Mouse (Mus musculus) olfactory bulb, adult 2 months (tissue): ENCODE results near the gene Sytl3. TPM values are rescaled to one million over a fixed set of nuclear protein-coding genes. Genes with fewer than 3 reads are reported as not detected.

Source experiments
- H3K27ac ChIP-seq: fragments of 200-500 bp; 2 replicates; pipeline ENCODE4 v1.5.1; 2012; ENCODE audit warnings: low read depth, low read length; ENCODE audit not compliant: insufficient read depth
- H3K4me1 ChIP-seq: fragments of 200-500 bp; 2 replicates; pipeline ENCODE4 v1.6.1; 2012; ENCODE audit warnings: low read length; ENCODE audit not compliant: control insufficient read depth, insufficient read depth
- H3K4me3 ChIP-seq: fragments of 200-500 bp; 2 replicates; pipeline ENCODE4 v1.5.1; 2012; ENCODE audit warnings: mild to moderate bottlenecking, low read depth, low read length, moderate library complexity; ENCODE audit not compliant: insufficient read depth
- CTCF ChIP-seq: fragments of 200-500 bp; IDR thresholded peaks from 2 replicates; pipeline ENCODE4 v1.5.1; 2012; ENCODE audit warnings: low read depth, mild to moderate bottlenecking, low read length, moderate library complexity; ENCODE audit not compliant: insufficient read depth
- POLR2A ChIP-seq: fragments of 200-500 bp; IDR thresholded peaks from 2 replicates; pipeline ENCODE4 v1.6.1; 2012; ENCODE audit warnings: mild to moderate bottlenecking, low read depth, low read length, moderate library complexity; ENCODE audit not compliant: insufficient read depth
- WGBS: fragments of 180-500 bp; shearing (Covaris S2); methylation state at CpG from one replicate; pipeline ENCODE4 v1.1.7; 2018; 5-methylcytosine and 5-hydroxymethylcytosine counted together
- polyA plus RNA-seq: library from polyadenylated mRNA; stranded (reverse); fragments of >200 nt; gene quantifications from 2 replicates; pipeline ENCODE4 v1.2.4, GENCODE M21; 2012; ENCODE audit warnings: low replicate concordance; ENCODE audit not compliant: missing spikeins, insufficient read depth, insufficient read length

Gene Sytl3
- polyA plus RNA-seq, 1 experiment: not detected

DNA sequence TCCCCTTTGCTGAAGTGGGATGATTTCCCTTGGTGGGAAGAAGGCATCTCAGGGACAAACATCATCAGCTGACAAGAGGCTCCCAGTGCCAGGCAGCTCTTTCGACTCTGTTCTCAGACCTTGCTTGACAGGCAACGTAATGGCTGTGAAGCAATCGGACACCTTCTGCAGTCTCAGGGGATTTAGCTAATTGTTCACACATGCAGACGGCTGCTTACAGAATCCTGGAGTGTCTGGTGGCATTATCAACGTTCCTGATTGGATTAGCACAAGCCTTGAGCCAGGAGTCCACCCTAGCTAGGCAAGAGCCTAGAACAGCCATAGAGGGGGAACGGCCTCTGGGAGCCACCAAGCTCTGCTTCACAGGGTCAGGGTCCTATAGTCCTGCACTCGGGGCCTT is 93.5 kb downstream of the Sytl3 start:
- Histone ChIP-seq H3K4me3 (no peak overlapping the region), H3K4me1 (no peaks in the 10 kb centered on the region), H3K27ac (no peak overlapping the region)
- TF ChIP-seq CTCF (no peak), POLR2A (no peak)
- 71% methylated on average over 7 of the region's 7 CpGs for WGBS

- Histone ChIP-seq H3K4me3 (no peak overlapping the region), H3K4me1 (peaks cover 6% of the 10 kb centered on the region), H3K27ac (no peak overlapping the region)
- WGBS: 94% methylated on average over 9 of the region's 9 CpGs
- TF ChIP-seq POLR2A: no peak
Observed at GRCm38 (mm10) chr17:6755176-6755575, 96.3 kb downstream of the Sytl3 start.

DNA sequence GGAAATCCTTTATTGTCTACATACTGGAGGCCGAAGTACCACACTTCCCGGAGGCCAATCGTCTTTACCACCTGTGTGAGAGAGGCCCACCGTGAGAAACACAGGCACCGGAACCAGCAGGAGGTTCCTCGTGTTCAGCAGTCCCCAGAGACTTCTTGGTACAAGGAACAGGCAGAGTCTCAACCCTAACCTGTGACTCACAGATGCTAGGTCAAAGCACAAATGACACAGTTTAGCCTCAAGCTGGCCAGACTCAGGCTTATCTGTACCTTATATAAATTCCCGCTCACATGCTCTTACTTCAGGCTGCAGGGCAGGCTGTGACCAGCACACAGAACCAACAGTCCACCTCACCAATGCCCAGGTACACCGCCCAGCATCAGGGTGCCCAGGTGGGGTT is 97.0 kb downstream of the Sytl3 start:
- Histone ChIP-seq H3K4me3 (no peak overlapping the region), H3K27ac (no peak overlapping the region), H3K4me1 (peaks cover 7% of the 10 kb centered on the region)
- TF ChIP-seq CTCF (no peak), POLR2A (no peak)
- 92% methylated on average over 8 of the region's 8 CpGs for WGBS

GRCm38 (mm10) chr17:6757902-6758301 is 99.0 kb downstream of the Sytl3 start:
- WGBS: 96% methylated on average over 16 of the region's 16 CpGs
- Histone ChIP-seq H3K4me1 (peaks cover 7% of the 10 kb centered on the region), H3K4me3 (no peak overlapping the region), H3K27ac (no peak overlapping the region)
- no peak for TF ChIP-seq CTCF
- TF ChIP-seq POLR2A: no peak

DNA sequence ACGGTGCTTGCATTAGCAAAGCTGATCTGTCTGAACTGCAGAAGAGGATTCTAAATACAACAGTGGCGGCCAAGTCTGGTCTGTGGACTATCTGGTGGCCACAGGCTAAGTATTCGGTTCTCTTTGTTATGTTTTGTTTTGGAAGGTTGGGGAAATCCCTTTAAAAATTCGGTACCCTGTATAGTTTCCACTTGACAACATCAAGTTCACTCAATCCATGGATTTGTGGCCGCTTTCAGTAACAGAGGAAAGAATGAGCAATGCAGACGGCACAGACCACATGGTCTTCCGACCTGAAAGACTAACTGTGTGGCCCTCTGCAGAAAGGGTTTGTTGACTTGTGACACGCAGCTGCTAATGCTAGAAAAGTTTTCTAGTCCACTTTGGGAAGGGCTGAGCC is 100.0 kb downstream of the Sytl3 start:
- 79% methylated on average over 8 of the region's 8 CpGs for WGBS
- TF ChIP-seq CTCF: no peak
- no peak for TF ChIP-seq POLR2A
- Histone ChIP-seq H3K4me3 (no peak overlapping the region), H3K4me1 (peaks cover 7% of the 10 kb centered on the region), H3K27ac (no peak overlapping the region)

DNA sequence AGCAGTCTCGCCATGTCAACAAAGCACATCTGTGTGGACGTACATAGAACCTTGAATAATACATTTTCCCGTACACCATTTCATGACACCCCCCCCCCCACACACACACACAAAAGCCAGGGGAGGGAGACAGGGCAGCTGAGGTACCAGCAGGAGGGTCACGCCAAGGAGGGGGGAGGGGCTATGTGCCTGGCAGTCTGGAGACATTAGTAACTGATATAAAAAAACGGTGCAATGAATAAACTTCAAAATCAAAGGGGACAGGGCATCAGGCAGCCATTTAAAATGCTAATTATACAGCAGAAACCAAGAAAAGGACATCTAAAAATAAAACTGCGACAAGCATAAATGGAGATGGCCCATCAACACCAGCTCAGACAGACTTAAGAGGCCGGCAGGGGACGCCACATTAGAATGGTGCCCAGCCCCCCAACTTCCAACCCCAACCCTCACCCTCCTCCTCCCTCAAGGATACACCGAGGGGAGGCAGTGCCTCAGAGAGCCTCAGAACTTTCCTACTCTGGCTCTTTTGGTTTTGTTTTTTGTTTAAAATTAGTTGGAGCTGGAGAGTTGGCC is 100.9 kb downstream of the Sytl3 start:
- Histone ChIP-seq H3K27ac (no peak overlapping the region), H3K4me1 (peaks cover 7% of the 10 kb centered on the region), H3K4me3 (no peak overlapping the region)
- no peak for TF ChIP-seq POLR2A
- TF ChIP-seq CTCF: no peak
- 32% methylated on average over 9 of the region's 9 CpGs for WGBS

DNA sequence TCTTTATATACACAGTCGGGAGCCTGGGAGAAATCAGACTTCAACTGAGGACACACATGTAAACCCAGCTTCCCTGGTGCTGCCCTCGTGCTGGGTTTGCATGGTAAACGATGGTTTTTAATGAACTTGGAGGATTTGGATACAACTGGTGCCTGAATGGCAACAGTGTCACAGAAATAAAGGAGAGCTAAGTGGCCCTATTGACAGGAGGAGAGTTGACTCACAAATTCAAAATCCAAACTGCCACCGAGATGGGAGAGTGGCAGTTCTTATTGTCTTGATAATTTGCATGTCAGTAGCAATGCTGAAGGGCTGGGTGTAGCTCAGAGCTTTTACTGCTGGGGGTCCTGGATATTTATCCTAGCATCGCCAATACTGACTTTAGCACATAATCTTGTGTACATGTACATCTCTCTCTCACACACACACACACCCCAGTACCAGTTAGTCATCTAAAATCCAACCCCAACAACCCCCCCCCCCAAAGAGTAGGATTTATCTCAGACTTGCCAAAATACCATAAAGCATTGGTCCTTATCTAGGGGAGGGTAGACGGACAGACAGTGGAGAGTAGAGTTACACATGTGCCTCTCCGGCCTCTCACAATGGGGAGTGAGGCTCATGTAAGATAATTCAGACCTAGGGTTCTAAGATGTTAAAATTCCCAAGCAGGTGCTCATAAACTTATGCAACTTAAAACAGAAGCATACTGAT is 104.8 kb downstream of the Sytl3 start:
- Histone ChIP-seq H3K4me3 (no peak overlapping the region), H3K27ac (no peak overlapping the region), H3K4me1 (peaks cover 7% of the 10 kb centered on the region)
- no peak for TF ChIP-seq CTCF
- no peak for TF ChIP-seq POLR2A
- 62% methylated on average over 7 of the region's 7 CpGs for WGBS

DNA sequence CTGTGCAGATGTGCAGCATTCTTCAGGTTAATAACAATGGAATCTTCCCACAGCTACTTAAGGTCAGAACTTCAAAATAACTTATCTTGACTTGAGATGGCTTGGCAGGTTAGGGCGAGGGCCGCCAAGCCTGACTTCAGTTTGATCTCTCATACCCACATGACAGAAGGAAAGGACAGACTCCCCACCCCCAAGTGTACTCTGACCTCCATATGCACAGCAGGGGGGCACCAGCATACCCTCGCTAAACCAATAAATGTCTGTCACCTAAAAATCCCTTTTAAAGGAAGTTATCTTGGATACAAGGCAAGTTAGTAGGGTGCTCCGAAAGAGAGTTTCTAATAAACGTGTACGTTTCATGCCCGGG is 105.3 kb downstream of the Sytl3 start:
- Histone ChIP-seq H3K27ac (no peak overlapping the region), H3K4me3 (no peak overlapping the region), H3K4me1 (peaks cover 7% of the 10 kb centered on the region)
- no peak for TF ChIP-seq POLR2A
- TF ChIP-seq CTCF: no peak
- whole genome bisulfite sequencing: 90% methylated on average over 7 of the region's 7 CpGs

DNA sequence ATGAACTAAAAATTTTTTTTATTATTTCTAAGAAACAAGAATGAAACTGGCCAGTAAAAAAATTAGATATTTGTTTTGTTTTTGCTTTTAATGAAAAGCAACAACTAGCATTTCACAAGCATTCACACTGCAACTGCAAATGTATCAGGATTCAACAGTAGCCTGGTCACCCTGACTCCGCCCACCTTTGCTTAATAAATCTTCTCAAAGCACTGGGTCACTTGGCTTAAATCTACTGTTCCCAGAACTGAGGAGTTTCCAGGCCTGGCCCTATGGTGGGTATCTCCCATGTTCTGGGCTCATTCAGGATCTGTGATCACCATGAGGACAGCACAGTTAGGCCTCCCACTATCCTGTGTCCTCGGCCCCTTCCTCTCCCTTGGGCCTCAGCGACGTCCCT is 105.8 kb downstream of the Sytl3 start:
- WGBS: 90% methylated on average over 4 of the region's 4 CpGs
- TF ChIP-seq POLR2A: no peak
- TF ChIP-seq CTCF: no peak
- Histone ChIP-seq H3K4me3 (no peak overlapping the region), H3K27ac (no peak overlapping the region), H3K4me1 (peaks cover 4% of the 10 kb centered on the region)
